ENCODE assay signal across 8 mouse cellular contexts in genomic region chr9:45906355-45907077, GRCm38 (mm10). TPM values are rescaled to one million over a fixed set of nuclear protein-coding genes. Genes with fewer than 3 reads are reported as not detected.
DNase-seq lines count a peak whose midpoint lies in the region; ATAC-seq and TF ChIP-seq lines count a peak whose summit lies in the region.

Gene Pcsk7, plus strand, starts transcription at chr9:45906497.
Gene Rnf214, minus strand, starts transcription at chr9:45906911.

- H3K27ac ChIP-seq in hindbrain, embryonic 15.5 days (replicated peaks), result peak within 1 kb of the TSS; percentile 98

- H3K4me2 ChIP-seq in hindbrain, embryonic 15.5 days, result peak within 1 kb of the TSS; percentile 87

- peak; percentile 93 for ATAC-seq in Patski
- ATAC-seq in hindbrain, embryonic 15.5 days (ENCODE audit: low FRiP score, low read depth), result peak; percentile 95

- POLR2A ChIA-PET in Patski (lab: Charles Lee), result interaction anchor here (0.6 to 1.2 kb wide), 4 partner anchors 21 to 26 kb away, joined by 3 read pairs; no protein-coding TSS in a partner anchor

- peak within 1 kb of the TSS; percentile 82 for H3K4me3 ChIP-seq in hindbrain, embryonic 15.5 days

- H3K27me3 ChIP-seq in Patski, result no peaks in the 10 kb centered on the region
- H3K27me3 ChIP-seq in hindbrain, embryonic 15.5 days, result no peaks in the 10 kb centered on the region

- peaks cover 41% of the 10 kb centered on the region for H3K36me3 ChIP-seq in hindbrain, embryonic 15.5 days

- TF ChIP-seq CTCF in Patski (IDR thresholded peaks at IDR 0.05), result peak; percentile 99

- WGBS in hindbrain, embryonic 15.5 days, result under 1% methylated on average over 73 of the region's 80 CpGs

- CTCF ChIA-PET in Patski (lab: Charles Lee), result no interaction called here

- H3K9ac ChIP-seq in hindbrain, embryonic 15.5 days, result peak within 1 kb of the TSS; percentile 90

- no peaks in the 10 kb centered on the region for H3K9me3 ChIP-seq in hindbrain, embryonic 15.5 days

- H3K4me1 ChIP-seq in hindbrain, embryonic 15.5 days (replicated peaks), result peaks cover 36% of the 10 kb centered on the region

- DNase-seq in Patski (ENCODE audit: low read depth, low spot score), result peak; percentile 30
- DNase-seq in cerebellum, postnatal 14 days, result peak; percentile 94 to 95
- DNase-seq in frontal cortex, postnatal 36 days (ENCODE audit: low spot score in 2 of 2), result peak; percentile 88 to 89
- peak; percentile 81 for DNase-seq in left cerebral cortex, adult 11 months (ENCODE audit: low spot score)
- DNase-seq in lung, postnatal 4 days, result peak; percentile 94 to 96
- DNase-seq in retina, postnatal 7 days (ENCODE audit: low read depth, low spot score), result peak; percentile 84
- DNase-seq in urinary bladder, adult 2 months (ENCODE audit: low spot score), result peak; percentile 93

- in situ Hi-C loops in Patski (cut with MboI; ENCODE audit: low pct_unique_long_range_greater_than_20kb), result no loop called here

RNA-seq across cellular contexts. Expression of gene Pcsk7, which starts in this region (rescaled TPM):
- 25.4 TPM for polyA plus RNA-seq in Patski (2021)
- 21.6 and 22.2 TPM in 2 replicates for polyA plus RNA-seq in hindbrain, embryonic 15.5 days (2015; fragmentation: Nextera tagmentation; extraction: Ambion mirVana)
- polyA plus RNA-seq in urinary bladder, adult 2 months (2012; rRNA removed), result 22.0 and 22.4 TPM in 2 replicates

RNA-seq across cellular contexts. Expression of gene Rnf214, which starts in this region (rescaled TPM):
- 46.8 TPM for polyA plus RNA-seq in Patski (2021)
- 94.1 and 109 TPM in 2 replicates for polyA plus RNA-seq in hindbrain, embryonic 15.5 days (2015; fragmentation: Nextera tagmentation; extraction: Ambion mirVana)
- polyA plus RNA-seq in urinary bladder, adult 2 months (2012; rRNA removed), result 15.2 and 18.5 TPM in 2 replicates

Comparison
In these comparisons a context has a peak if more than half of its experiments do, and no peak if none do; other contexts are left out.
1. Peak in every context shown above with its lines: DNase-seq, ATAC-seq, H3K4me3 ChIP-seq and H3K27ac ChIP-seq.
2. DNase-seq: peak in every context shown above with its lines; median percentile 95 in lung, postnatal 4 days; 94 in cerebellum, postnatal 14 days; 93 in urinary bladder, adult 2 months; 88 in frontal cortex, postnatal 36 days; 84 in retina, postnatal 7 days; 81 in left cerebral cortex, adult 11 months; 30 in Patski.